Mouse (Mus musculus) testis, adult 2 months (tissue): ENCODE measurements at regions not wholly inside any gene's neighbourhood (a gene's known extent, or its start where the extent isn't known, plus 50 kb on each side); places are given as distances from the start of the nearest gene placed in this dataset.

Source experiments
- H3K27ac ChIP-seq: fragments of 200-500 bp; 2 replicates; pipeline ENCODE4 v1.5.1; 2012; ENCODE audit warnings: low read depth, low read length; ENCODE audit not compliant: control insufficient read depth, insufficient read depth
- H3K27me3 ChIP-seq: fragments of 200-500 bp; 2 replicates; pipeline ENCODE4 v1.6.1; 2012; ENCODE audit warnings: mild to moderate bottlenecking, low read length, moderate library complexity; ENCODE audit not compliant: control insufficient read depth, insufficient read depth
- H3K36me3 ChIP-seq: fragments of 200-500 bp; 2 replicates; pipeline ENCODE4 v1.6.1; 2012; ENCODE audit warnings: mild to moderate bottlenecking, low read length; ENCODE audit not compliant: control insufficient read depth, insufficient read depth
- H3K4me1 ChIP-seq: fragments of 200-500 bp; 2 replicates; pipeline ENCODE4 v1.6.1; 2012; ENCODE audit warnings: low read length; ENCODE audit not compliant: control insufficient read depth, insufficient read depth
- H3K4me3 ChIP-seq: fragments of 200-500 bp; 2 replicates; pipeline ENCODE4 v1.5.1; 2012; ENCODE audit warnings: low read depth, mild to moderate bottlenecking, low read length, moderate library complexity, mixed read lengths; ENCODE audit not compliant: control insufficient read depth
- CTCF ChIP-seq: fragments of 200-500 bp; IDR thresholded peaks from 2 replicates; pipeline ENCODE4 v1.5.1; 2012; ENCODE audit warnings: low read depth, mild to moderate bottlenecking, inconsistent platforms, low read length, moderate library complexity; ENCODE audit not compliant: control insufficient read depth, insufficient read depth, insufficient replicate concordance
- POLR2A ChIP-seq: fragments of 200-500 bp; IDR thresholded peaks from 2 replicates; pipeline ENCODE4 v1.6.1; 2012; ENCODE audit warnings: low read depth, mild to moderate bottlenecking, inconsistent platforms, low read length, moderate library complexity; ENCODE audit not compliant: control insufficient read depth

GRCm38 (mm10) chr6:94926652-94927211 lies 190.3 kb upstream of the Kbtbd8 start:
- Histone ChIP-seq H3K36me3 (no peaks in the 10 kb centered on the region), H3K4me3 (no peak overlapping the region), H3K27me3 (no peaks in the 10 kb centered on the region), H3K27ac (no peak overlapping the region), H3K4me1 (no peaks in the 10 kb centered on the region)
- TF ChIP-seq CTCF, result no peak
- TF ChIP-seq POLR2A, result no peak

DNA sequence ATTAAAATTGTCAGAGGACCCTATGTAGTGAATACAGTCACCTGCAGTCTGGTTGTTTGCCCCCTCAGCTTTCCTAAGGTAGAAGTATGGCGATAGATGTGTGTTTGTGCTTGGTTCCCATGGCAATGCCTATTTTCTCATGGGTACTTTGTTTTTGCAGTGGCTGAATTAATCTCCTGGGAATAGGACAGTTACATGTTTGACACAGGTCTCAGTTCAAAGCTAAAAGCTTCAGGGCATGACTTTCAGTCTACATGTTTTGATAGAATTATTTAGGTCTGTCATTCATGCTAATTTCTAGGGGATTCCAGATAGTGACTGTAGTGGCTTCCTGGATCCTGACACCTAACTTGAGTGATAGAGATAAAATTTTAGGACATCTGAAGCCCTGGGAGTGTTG lies 191.6 kb upstream of the Kbtbd8 start:
- Histone ChIP-seq H3K27me3 (no peaks in the 10 kb centered on the region), H3K36me3 (no peaks in the 10 kb centered on the region), H3K4me1 (no peaks in the 10 kb centered on the region), H3K4me3 (no peak overlapping the region), H3K27ac (no peak overlapping the region)
- no peak for TF ChIP-seq CTCF
- no peak for TF ChIP-seq POLR2A

DNA sequence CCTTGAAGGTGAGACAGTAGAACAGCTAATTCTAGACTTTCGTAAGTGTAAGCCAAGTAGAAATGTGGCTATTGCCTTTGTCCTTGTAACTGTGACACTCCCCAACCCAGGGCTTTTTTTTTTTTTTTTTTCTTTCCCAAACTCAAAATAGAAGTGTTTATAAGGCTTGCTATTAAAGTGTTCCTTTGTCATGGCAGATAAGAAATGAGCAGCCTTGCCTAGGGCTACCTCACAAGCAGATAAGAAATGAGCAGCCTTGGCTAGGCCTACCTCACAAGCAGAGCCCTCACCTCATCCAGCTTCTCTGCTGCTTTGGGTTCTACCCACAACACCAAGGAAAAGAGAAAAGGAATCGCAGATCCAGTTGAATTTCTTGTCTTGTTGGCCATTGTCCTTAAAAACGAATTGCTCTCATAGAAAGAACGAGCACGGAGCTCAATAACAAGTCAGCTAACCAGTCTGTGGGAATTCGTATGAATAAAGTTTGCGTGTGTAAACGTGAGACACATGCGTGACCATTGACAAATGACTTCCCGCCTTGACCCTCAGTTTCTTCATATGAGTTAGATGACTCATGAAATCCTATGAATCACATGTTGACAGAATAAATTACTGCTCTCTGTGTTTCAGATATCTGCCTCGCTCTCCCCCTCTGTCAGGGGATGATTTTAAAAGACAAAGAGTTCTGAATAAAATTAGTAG lies 192.6 kb upstream of the Kbtbd8 start:
- Histone ChIP-seq H3K4me3 (no peak overlapping the region), H3K4me1 (no peaks in the 10 kb centered on the region), H3K27ac (no peak overlapping the region), H3K36me3 (no peaks in the 10 kb centered on the region), H3K27me3 (no peaks in the 10 kb centered on the region)
- TF ChIP-seq CTCF (no peak), POLR2A (no peak)

DNA sequence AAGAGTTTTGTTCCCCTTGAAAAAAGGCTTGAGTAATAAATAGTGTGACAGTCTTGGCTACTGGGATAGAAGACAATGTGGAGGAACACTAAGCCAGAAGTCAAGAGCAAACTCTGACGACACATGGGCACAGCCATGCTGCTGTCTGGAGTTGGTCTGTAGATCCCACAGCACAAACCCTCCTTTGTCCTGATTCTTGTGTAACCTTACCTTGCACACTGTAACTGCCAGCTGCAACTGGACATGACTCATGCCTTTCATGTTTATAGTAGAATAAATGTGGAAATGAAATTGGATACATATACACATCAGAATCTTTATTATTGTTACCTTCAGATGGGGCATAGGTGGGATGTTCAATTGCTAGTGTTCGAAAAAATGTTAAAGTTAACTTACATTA lies 195.3 kb upstream of the Kbtbd8 start:
- Histone ChIP-seq H3K4me1 (no peaks in the 10 kb centered on the region), H3K27me3 (no peaks in the 10 kb centered on the region), H3K36me3 (no peaks in the 10 kb centered on the region), H3K27ac (no peak overlapping the region), H3K4me3 (no peak overlapping the region)
- TF ChIP-seq POLR2A, result no peak
- TF ChIP-seq CTCF, result no peak

DNA sequence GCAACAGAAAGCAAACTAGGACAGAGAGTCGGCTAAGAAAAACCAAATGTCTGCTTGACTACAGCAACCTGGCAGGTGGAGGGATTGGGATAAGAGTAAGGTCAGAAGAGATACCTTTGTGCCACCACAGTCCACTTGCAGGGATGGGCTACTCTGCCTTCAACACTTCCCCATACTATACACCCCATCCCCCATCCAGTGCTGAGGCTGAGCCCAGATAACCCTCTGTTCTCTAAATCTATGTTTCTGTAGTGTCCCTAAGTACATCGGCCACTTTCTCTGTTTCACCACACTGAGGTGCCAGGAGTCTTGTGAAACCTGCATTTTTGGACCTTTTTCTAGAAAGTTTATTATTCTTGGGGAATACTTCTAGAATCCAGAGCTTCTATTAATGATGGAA lies 196.3 kb upstream of the Kbtbd8 start:
- no peaks in the 10 kb centered on the region for H3K27me3 ChIP-seq
- no peak overlapping the region for H3K27ac ChIP-seq
- no peaks in the 10 kb centered on the region for H3K4me1 ChIP-seq
- TF ChIP-seq CTCF, result no peak
- TF ChIP-seq POLR2A, result no peak
- no peak overlapping the region for H3K4me3 ChIP-seq
- no peaks in the 10 kb centered on the region for H3K36me3 ChIP-seq

GRCm38 (mm10) chr6:94919194-94919743 lies 197.8 kb upstream of the Kbtbd8 start:
- Histone ChIP-seq H3K27ac (no peak overlapping the region), H3K36me3 (no peaks in the 10 kb centered on the region), H3K27me3 (no peaks in the 10 kb centered on the region), H3K4me1 (no peaks in the 10 kb centered on the region), H3K4me3 (no peak overlapping the region)
- TF ChIP-seq CTCF, result no peak
- no peak for TF ChIP-seq POLR2A

GRCm38 (mm10) chr6:94915842-94916620 lies 201.0 kb upstream of the Kbtbd8 start:
- TF ChIP-seq CTCF, result no peak
- TF ChIP-seq POLR2A, result no peak
- no peaks in the 10 kb centered on the region for H3K27me3 ChIP-seq
- H3K27ac ChIP-seq, result no peak overlapping the region
- H3K4me1 ChIP-seq, result peaks cover 5% of the 10 kb centered on the region
- no peaks in the 10 kb centered on the region for H3K36me3 ChIP-seq
- no peak overlapping the region for H3K4me3 ChIP-seq

DNA sequence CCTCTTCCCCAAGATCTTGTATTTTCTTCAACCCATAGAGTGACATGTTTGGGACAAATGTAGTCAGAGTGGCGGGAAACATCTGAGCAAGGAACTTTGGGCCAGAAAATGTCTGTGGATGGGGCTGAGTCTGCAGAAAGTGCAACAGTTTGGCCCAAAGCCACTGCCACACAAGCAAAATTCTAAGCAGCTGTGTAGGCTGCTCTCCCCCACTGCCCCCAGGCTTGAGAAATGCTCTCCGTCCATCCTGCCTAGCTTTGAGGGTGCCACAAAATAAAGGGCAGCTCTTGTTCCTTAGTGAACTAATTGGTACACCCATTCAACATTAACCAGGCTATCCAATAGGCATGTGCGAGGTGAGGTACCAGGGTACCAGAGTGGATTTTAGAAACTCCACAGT lies 205.2 kb upstream of the Kbtbd8 start:
- peaks cover 5% of the 10 kb centered on the region for H3K4me1 ChIP-seq
- H3K27me3 ChIP-seq, result no peaks in the 10 kb centered on the region
- H3K36me3 ChIP-seq, result no peaks in the 10 kb centered on the region
- no peak for TF ChIP-seq POLR2A
- no peak overlapping the region for H3K4me3 ChIP-seq
- H3K27ac ChIP-seq, result no peak overlapping the region
